Mouse (Mus musculus) heart, embryonic 16.5 days (tissue): Measurements from ENCODE around the gene Rpa1. TPM values are rescaled to one million over a fixed set of nuclear protein-coding genes. Genes with fewer than 3 reads are reported as not detected.
A peak's percentile ranks its signal among the peaks of the same experiment; 100 is the strongest.

Experiments used
- ATAC-seq: fragments of 200-750 bp; cut with Nextera tagmentation; replicated peaks from 2 replicates; pipeline ENCODE4 v1.8.0; 2017; ENCODE audit warnings: moderate number of reproducible peaks; ENCODE audit not compliant: insufficient read depth, low FRiP score; ENCODE audit errors: extremely low read depth
- H3K27ac ChIP-seq: fragments of 300-500 bp; sonication (generic); 2 replicates; pipeline ENCODE4 v1.5.1; 2014; ENCODE audit warnings: mild to moderate bottlenecking, low read length, control low read depth, moderate library complexity
- H3K27me3 ChIP-seq: fragments of 300-500 bp; sonication (generic); 2 replicates; pipeline ENCODE4 v1.6.1; 2014; ENCODE audit warnings: low read length, mixed read lengths; ENCODE audit not compliant: control insufficient read depth, insufficient read depth
- H3K36me3 ChIP-seq: fragments of 300-500 bp; sonication (generic); 2 replicates; pipeline ENCODE4 v1.6.1; 2014; ENCODE audit not compliant: control insufficient read depth, insufficient read depth
- H3K4me1 ChIP-seq: fragments of 300-500 bp; sonication (generic); 2 replicates; pipeline ENCODE4 v1.6.1; 2014; ENCODE audit warnings: low read length, mixed read lengths; ENCODE audit not compliant: control insufficient read depth, insufficient read depth
- H3K4me2 ChIP-seq: fragments of 300-500 bp; sonication (generic); 2 replicates; pipeline ENCODE4 v1.6.1; 2014; ENCODE audit warnings: low read depth, mild to moderate bottlenecking, control low read depth, low read length
- H3K4me3 ChIP-seq: fragments of 300-500 bp; sonication (generic); 2 replicates; pipeline ENCODE4 v1.5.1; 2014; ENCODE audit warnings: mild to moderate bottlenecking, control low read depth, low read length
- H3K9ac ChIP-seq: fragments of 300-500 bp; sonication (generic); 2 replicates; pipeline ENCODE4 v1.6.1; 2014; ENCODE audit warnings: low read length, control low read depth
- H3K9me3 ChIP-seq: fragments of 300-500 bp; sonication (generic); replicated peaks from 2 replicates; pipeline ENCODE4 v1.6.1; 2016; ENCODE audit warnings: low read length; ENCODE audit not compliant: control insufficient read depth
- WGBS: fragments of 180-500 bp; shearing (Covaris S2); extraction: QIAGEN DNeasy Blood & Tissue Kit; methylation state at CpG from one replicate; pipeline ENCODE4 v1.1.7; 2014; 5-methylcytosine and 5-hydroxymethylcytosine counted together
- polyA plus RNA-seq: library from polyadenylated mRNA; unstranded; fragments of >200 nt; fragmentation: Nextera tagmentation; extraction: Ambion mirVana; gene quantifications from 2 replicates; pipeline ENCODE4 v1.2.1, GENCODE M21; 2015

The Rpa1 gene
- polyA plus RNA-seq, 1 experiment from 2014 or later, result 96.0 TPM

DNA sequence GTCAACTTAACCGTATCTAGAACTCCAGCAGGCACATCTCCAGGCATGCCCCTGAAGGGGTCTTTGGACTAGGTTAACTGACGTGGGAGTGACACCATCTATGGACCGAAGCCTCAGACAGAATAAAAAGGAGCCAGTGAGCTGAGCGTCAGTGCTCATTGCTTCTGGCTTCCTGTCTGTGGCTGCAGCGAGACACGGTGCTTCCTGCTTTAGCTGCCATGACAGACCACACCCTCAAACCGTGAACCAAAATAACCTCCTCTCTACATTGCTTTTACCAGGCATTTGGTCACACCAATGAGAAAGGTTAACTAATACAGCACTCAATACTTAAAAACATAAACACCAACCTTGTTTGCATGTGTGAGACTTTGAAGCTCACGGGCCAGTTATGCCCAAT lies 11.4 kb downstream of the Rpa1 start:
- H3K36me3 ChIP-seq, result peaks cover 31% of the 10 kb centered on the region
- no peak overlapping the region for H3K4me2 ChIP-seq
- no peaks in the 10 kb centered on the region for H3K27me3 ChIP-seq
- no peak overlapping the region for H3K9ac ChIP-seq
- no peaks in the 10 kb centered on the region for H3K9me3 ChIP-seq
- ATAC-seq, result no peak
- 56% methylated on average over 8 of the region's 8 CpGs for WGBS
- H3K4me3 ChIP-seq, result no peak overlapping the region
- H3K4me1 ChIP-seq, result peaks cover 5% of the 10 kb centered on the region; the same call in 1 of the 2 replicates
- H3K27ac ChIP-seq, result no peak overlapping the region

DNA sequence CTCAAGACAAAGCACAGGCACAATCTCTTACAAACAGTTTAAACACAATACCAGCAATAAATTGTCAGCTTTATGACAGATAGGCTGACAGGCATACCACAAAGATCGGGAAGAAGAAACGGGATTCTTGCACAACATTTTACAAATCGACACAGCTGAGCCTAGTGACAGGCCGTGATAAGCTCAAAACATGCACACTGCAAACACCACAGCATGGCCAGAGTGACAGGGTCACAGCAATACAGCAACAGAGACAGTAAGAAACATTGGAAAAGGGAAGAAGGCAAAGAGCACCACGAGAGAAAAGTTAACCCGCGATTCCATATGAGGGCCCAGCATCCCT lies 22.2 kb downstream of the Rpa1 start:
- Histone ChIP-seq H3K4me2 (no peak overlapping the region), H3K4me1 (0 out of 2 replicates have a peak, but pooled peaks cover 2% of the 10 kb centered on the region), H3K9me3 (no peaks in the 10 kb centered on the region), H3K27ac (no peak overlapping the region), H3K9ac (no peak overlapping the region), H3K27me3 (no peaks in the 10 kb centered on the region), H3K4me3 (no peak overlapping the region), H3K36me3 (peaks cover 5% of the 10 kb centered on the region)
- 48% methylated on average over 7 of the region's 7 CpGs for WGBS
- no peak for ATAC-seq

GRCm38 (mm10) chr11:75325116-75325968 lies 22.8 kb downstream of the Rpa1 start:
- Histone ChIP-seq H3K27ac (no peak overlapping the region), H3K36me3 (peaks cover 5% of the 10 kb centered on the region), H3K9ac (no peak overlapping the region), H3K4me1 (0 out of 2 replicates have a peak, but pooled peaks cover 2% of the 10 kb centered on the region), H3K9me3 (no peaks in the 10 kb centered on the region), H3K27me3 (no peaks in the 10 kb centered on the region), H3K4me2 (no peak overlapping the region), H3K4me3 (no peak overlapping the region)
- no peak for ATAC-seq
- 59% methylated on average over 16 of the region's 16 CpGs for WGBS

- Histone ChIP-seq H3K27me3 (no peaks in the 10 kb centered on the region), H3K27ac (no peak overlapping the region), H3K9ac (no peak overlapping the region), H3K4me2 (no peak overlapping the region), H3K9me3 (no peaks in the 10 kb centered on the region), H3K4me3 (no peak overlapping the region), H3K36me3 (peaks cover 5% of the 10 kb centered on the region), H3K4me1 (peaks cover 6% of the 10 kb centered on the region; the same call in 1 of the 2 replicates)
- no peak for ATAC-seq
- WGBS, result 93% methylated on average over 2 of the region's 2 CpGs
These were observed 23.7 kb downstream of the Rpa1 start for GRCm38 (mm10) chr11:75324433-75324832.

DNA sequence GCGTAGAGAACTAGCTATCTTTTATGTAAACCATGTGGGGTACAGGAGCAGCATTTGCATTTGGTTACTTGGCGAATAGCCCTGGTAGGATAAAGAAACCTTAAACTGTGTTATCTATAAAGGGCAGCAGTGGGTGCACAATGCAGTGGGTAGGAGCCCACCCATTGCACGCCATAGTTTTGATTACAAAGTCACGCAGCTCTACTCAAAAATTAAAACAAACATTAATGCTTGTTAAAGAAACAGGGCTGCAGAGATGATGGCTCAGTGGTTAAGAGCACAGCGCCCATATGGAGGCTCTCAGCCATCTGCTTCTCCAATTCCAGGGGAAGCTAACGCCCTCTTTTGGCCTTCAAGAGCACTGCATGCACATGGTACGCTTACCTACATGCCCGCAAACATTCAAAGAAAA lies 24.8 kb downstream of the Rpa1 start:
- Histone ChIP-seq H3K36me3 (peaks cover 3% of the 10 kb centered on the region), H3K4me1 (peaks cover 6% of the 10 kb centered on the region; the same call in 1 of the 2 replicates), H3K9me3 (no peaks in the 10 kb centered on the region), H3K4me3 (no peak overlapping the region), H3K27ac (no peak overlapping the region), H3K9ac (no peak overlapping the region), H3K4me2 (no peak overlapping the region), H3K27me3 (no peaks in the 10 kb centered on the region)
- 76% methylated on average over 8 of the region's 8 CpGs for WGBS
- ATAC-seq, result no peak

GRCm38 (mm10) chr11:75319246-75319645 lies 28.9 kb downstream of the Rpa1 start:
- H3K4me3 ChIP-seq, result no peak overlapping the region
- peaks cover 6% of the 10 kb centered on the region for H3K36me3 ChIP-seq
- H3K27me3 ChIP-seq, result no peaks in the 10 kb centered on the region
- H3K4me1 ChIP-seq, result peaks cover 3% of the 10 kb centered on the region; the same call in 1 of the 2 replicates
- no peak overlapping the region for H3K27ac ChIP-seq
- H3K9ac ChIP-seq, result no peak overlapping the region
- no peaks in the 10 kb centered on the region for H3K9me3 ChIP-seq
- 64% methylated on average over 5 of the region's 5 CpGs for WGBS
- ATAC-seq, result no peak
- no peak overlapping the region for H3K4me2 ChIP-seq

DNA sequence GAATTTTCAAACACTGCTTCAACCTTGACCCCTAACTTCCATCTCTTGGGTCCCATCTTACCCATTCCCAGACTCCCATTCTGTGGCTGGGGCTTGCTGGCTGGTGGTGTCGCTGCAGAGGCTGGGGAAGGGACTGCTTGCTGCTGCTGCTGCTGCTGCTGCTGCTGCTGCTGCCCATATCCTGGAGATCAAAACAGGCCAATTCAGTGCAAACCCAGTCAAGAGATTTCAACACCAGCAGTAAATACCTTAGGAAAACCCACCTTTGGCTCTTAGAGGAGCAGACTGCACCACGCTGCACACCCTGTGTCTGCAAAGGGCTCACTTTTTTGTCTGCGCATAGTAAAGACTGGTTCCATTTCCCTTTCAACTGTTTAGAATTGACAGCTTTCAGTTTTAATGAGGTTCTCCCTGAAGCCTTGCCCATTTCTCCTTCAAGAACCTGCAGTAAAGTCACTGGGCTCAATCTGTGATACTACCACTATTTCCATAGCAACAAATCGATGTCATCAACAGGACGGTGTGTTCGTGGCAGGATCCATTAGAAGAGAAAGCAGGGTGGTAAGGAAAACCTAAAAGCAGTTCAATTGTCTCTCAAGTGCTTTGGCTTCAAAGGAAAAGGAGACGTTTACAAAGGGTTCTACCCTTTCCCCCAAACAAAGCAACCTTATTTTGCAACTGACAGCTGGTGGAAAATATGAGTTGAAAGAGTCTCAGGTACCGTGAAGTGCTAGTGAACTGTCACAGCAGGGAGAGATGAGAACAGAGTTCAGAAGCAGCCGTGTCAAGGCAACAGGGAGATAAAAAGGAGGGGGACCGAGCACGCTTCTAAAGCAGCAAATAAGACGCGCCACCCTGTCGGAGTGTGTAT lies 29.5 kb downstream of the Rpa1 start:
- H3K27ac ChIP-seq, result peak overlapping the region; percentile 16; the same call in 1 of the 2 replicates
- H3K4me1 ChIP-seq, result peaks cover 3% of the 10 kb centered on the region; the same call in 1 of the 2 replicates

GRCm38 (mm10) chr11:75313834-75314233 lies 34.3 kb downstream of the Rpa1 start:
- H3K9me3 ChIP-seq, result no peaks in the 10 kb centered on the region
- H3K4me2 ChIP-seq, result no peak overlapping the region
- no peak for ATAC-seq
- WGBS, result 74% methylated on average over 8 of the region's 8 CpGs
- H3K9ac ChIP-seq, result no peak overlapping the region
- no peak overlapping the region for H3K4me3 ChIP-seq
- H3K36me3 ChIP-seq, result peaks cover 33% of the 10 kb centered on the region
- H3K4me1 ChIP-seq, result no peaks in the 10 kb centered on the region
- H3K27ac ChIP-seq, result no peak overlapping the region
- H3K27me3 ChIP-seq, result no peaks in the 10 kb centered on the region

More for the DNA sequence above, 29.5 kb downstream of the Rpa1 start:
- no peak overlapping the region for H3K9ac ChIP-seq
- H3K36me3 ChIP-seq, result peaks cover 12% of the 10 kb centered on the region
- H3K4me3 ChIP-seq, result no peak overlapping the region
- ATAC-seq, result 0 out of 2 replicates have a peak, but pooled peaks have one; percentile 32
- peak overlapping the region; percentile 5; the same call in 1 of the 2 replicates for H3K4me2 ChIP-seq
- H3K9me3 ChIP-seq, result no peaks in the 10 kb centered on the region
- WGBS, result 66% methylated on average over 14 of the region's 14 CpGs
- no peaks in the 10 kb centered on the region for H3K27me3 ChIP-seq
